Mouse (Mus musculus) forebrain, embryonic 16.5 days (tissue): ENCODE measurements around the gene Gm20388. TPM values are rescaled to one million over a fixed set of nuclear protein-coding genes. Genes with fewer than 3 reads are reported as not detected.

Source experiments
- ATAC-seq: fragments of 200-750 bp; cut with Nextera tagmentation; 2 replicates; pipeline ENCODE4 v1.8.0; 2017; ENCODE audit warnings: mild to moderate bottlenecking, moderate library complexity
- H3K27ac ChIP-seq: fragments of 300-500 bp; sonication (generic); 2 replicates; pipeline ENCODE4 v1.5.1; 2014; ENCODE audit warnings: low read length, control low read depth
- H3K27me3 ChIP-seq: fragments of 300-500 bp; sonication (generic); replicated peaks from 2 replicates; pipeline ENCODE4 v1.6.1; 2014; ENCODE audit warnings: low read length; ENCODE audit not compliant: control insufficient read depth, insufficient read depth
- H3K36me3 ChIP-seq: fragments of 300-500 bp; sonication (generic); 2 replicates; pipeline ENCODE4 v1.6.1; 2014; ENCODE audit not compliant: control insufficient read depth, insufficient read depth
- H3K4me1 ChIP-seq: fragments of 300-500 bp; sonication (generic); replicated peaks from 2 replicates; pipeline ENCODE4 v1.6.1; 2014; ENCODE audit warnings: low read length; ENCODE audit not compliant: control insufficient read depth, insufficient read depth
- H3K4me2 ChIP-seq: fragments of 300-500 bp; sonication (generic); 2 replicates; pipeline ENCODE4 v1.6.1; 2014; ENCODE audit warnings: mild to moderate bottlenecking, low read length, control low read depth
- H3K4me3 ChIP-seq: fragments of 300-500 bp; sonication (generic); replicated peaks from 2 replicates; pipeline ENCODE4 v1.5.1; 2014; ENCODE audit warnings: mild to moderate bottlenecking, low read length, control low read depth
- H3K9ac ChIP-seq: fragments of 300-500 bp; sonication (generic); replicated peaks from 2 replicates; pipeline ENCODE4 v1.6.1; 2014; ENCODE audit warnings: low read depth, low read length, control low read depth
- H3K9me3 ChIP-seq: fragments of 300-500 bp; sonication (generic); 2 replicates; pipeline ENCODE4 v1.6.1; 2016; ENCODE audit warnings: low read length; ENCODE audit not compliant: control insufficient read depth
- WGBS: fragments of 180-500 bp; shearing (Covaris S2); extraction: QIAGEN DNeasy Blood & Tissue Kit; methylation state at CpG from one replicate; pipeline ENCODE4 v1.1.7; 2014; 5-methylcytosine and 5-hydroxymethylcytosine counted together
- polyA plus RNA-seq: library from polyadenylated mRNA; unstranded; fragments of >200 nt; fragmentation: Nextera tagmentation; extraction: Ambion mirVana; gene quantifications from 2 replicates; pipeline ENCODE4 v1.2.1, GENCODE M21; 2015

Gm20388 gene
- polyA plus RNA-seq, 1 experiment from 2014 or later, result 4.7 TPM

- peaks cover 11% of the 10 kb centered on the region for H3K4me1 ChIP-seq
- peaks cover 8% of the 10 kb centered on the region; the same call in 1 of the 2 replicates for H3K36me3 ChIP-seq
- H3K4me3 ChIP-seq, result no peak overlapping the region
- no peaks in the 10 kb centered on the region for H3K9me3 ChIP-seq
- no peak overlapping the region for H3K9ac ChIP-seq
- H3K27ac ChIP-seq, result no peak overlapping the region
- no peak for ATAC-seq
- no peaks in the 10 kb centered on the region for H3K27me3 ChIP-seq
- H3K4me2 ChIP-seq, result no peak overlapping the region
- WGBS, result 91% methylated on average over 6 of the region's 6 CpGs
These were observed 2524.7 kb downstream of the Gm20388 start for GRCm38 (mm10) chr8:122435375-122435774.

- Histone ChIP-seq H3K36me3 (peaks cover 8% of the 10 kb centered on the region; the same call in 1 of the 2 replicates), H3K27me3 (no peaks in the 10 kb centered on the region)
These were observed 2525.5 kb downstream of the Gm20388 start for GRCm38 (mm10) chr8:122436146-122436545.

GRCm38 (mm10) chr8:122436586-122437125 is 2526.0 kb downstream of the Gm20388 start:
- ATAC-seq, result no peak
- WGBS, result 95% methylated on average over 20 of the region's 20 CpGs
- no peaks in the 10 kb centered on the region for H3K9me3 ChIP-seq
- H3K4me3 ChIP-seq, result no peak overlapping the region
- H3K36me3 ChIP-seq, result peaks cover 8% of the 10 kb centered on the region; the same call in 1 of the 2 replicates
- no peak overlapping the region for H3K4me2 ChIP-seq
- no peaks in the 10 kb centered on the region for H3K27me3 ChIP-seq
- no peak overlapping the region for H3K9ac ChIP-seq
- no peak overlapping the region for H3K27ac ChIP-seq
- peaks cover 11% of the 10 kb centered on the region for H3K4me1 ChIP-seq

More at GRCm38 (mm10) chr8:122436146-122436545, 2525.5 kb downstream of the Gm20388 start:
- Histone ChIP-seq H3K27ac (no peak overlapping the region), H3K9ac (no peak overlapping the region), H3K4me3 (no peak overlapping the region), H3K4me2 (no peak overlapping the region), H3K9me3 (no peaks in the 10 kb centered on the region), H3K4me1 (peaks cover 11% of the 10 kb centered on the region)
- 94% methylated on average over 9 of the region's 9 CpGs for WGBS
- no peak for ATAC-seq

GRCm38 (mm10) chr8:122437708-122438331 is 2527.2 kb downstream of the Gm20388 start:
- Histone ChIP-seq H3K9ac (no peak overlapping the region), H3K4me3 (no peak overlapping the region), H3K36me3 (peaks cover 8% of the 10 kb centered on the region; the same call in 1 of the 2 replicates), H3K27me3 (no peaks in the 10 kb centered on the region), H3K4me2 (no peak overlapping the region), H3K27ac (no peak overlapping the region), H3K4me1 (peaks cover 8% of the 10 kb centered on the region), H3K9me3 (no peaks in the 10 kb centered on the region)
- WGBS, result 92% methylated on average over 13 of the region's 13 CpGs
- ATAC-seq, result no peak

- Histone ChIP-seq H3K4me2 (no peak overlapping the region), H3K27ac (no peak overlapping the region), H3K9ac (no peak overlapping the region), H3K27me3 (no peaks in the 10 kb centered on the region), H3K36me3 (peaks cover 8% of the 10 kb centered on the region; the same call in 1 of the 2 replicates), H3K9me3 (no peaks in the 10 kb centered on the region), H3K4me3 (no peak overlapping the region), H3K4me1 (peaks cover 7% of the 10 kb centered on the region)
- 92% methylated on average over 16 of the region's 16 CpGs for WGBS
- ATAC-seq, result no peak
These were observed 2528.7 kb downstream of the Gm20388 start for GRCm38 (mm10) chr8:122439336-122439735.

GRCm38 (mm10) chr8:122441326-122441725 is 2530.7 kb downstream of the Gm20388 start:
- Histone ChIP-seq H3K4me1 (peaks cover 24% of the 10 kb centered on the region), H3K9ac (no peak overlapping the region), H3K9me3 (no peaks in the 10 kb centered on the region), H3K4me3 (no peak overlapping the region), H3K36me3 (peaks cover 3% of the 10 kb centered on the region; the same call in 1 of the 2 replicates), H3K4me2 (no peak overlapping the region), H3K27ac (no peak overlapping the region), H3K27me3 (no peaks in the 10 kb centered on the region)
- ATAC-seq, result no peak
- 100% methylated on average over 1 of the region's 1 CpGs for WGBS

- 15% methylated on average over 7 of the region's 7 CpGs for WGBS
- peak overlapping the region; percentile 77 for H3K4me3 ChIP-seq
- peaks cover 24% of the 10 kb centered on the region for H3K4me1 ChIP-seq
- no peaks in the 10 kb centered on the region for H3K27me3 ChIP-seq
- H3K27ac ChIP-seq, result peak overlapping the region; percentile 66; the same call in 1 of the 2 replicates
- H3K9ac ChIP-seq, result peak overlapping the region; percentile 81
- peak overlapping the region; percentile 94 for H3K4me2 ChIP-seq
- ATAC-seq, result no peak
- H3K9me3 ChIP-seq, result no peaks in the 10 kb centered on the region
- no peaks in the 10 kb centered on the region for H3K36me3 ChIP-seq
These were observed 2531.7 kb downstream of the Gm20388 start for GRCm38 (mm10) chr8:122442356-122442755.

GRCm38 (mm10) chr8:122442781-122443180 is 2532.1 kb downstream of the Gm20388 start:
- Histone ChIP-seq H3K4me1 (peaks cover 24% of the 10 kb centered on the region), H3K9me3 (no peaks in the 10 kb centered on the region), H3K4me3 (peak overlapping the region; percentile 77), H3K36me3 (no peaks in the 10 kb centered on the region), H3K27me3 (no peaks in the 10 kb centered on the region), H3K4me2 (peak overlapping the region; percentile 94), H3K27ac (peak overlapping the region; percentile 66), H3K9ac (peak overlapping the region; percentile 81)
- WGBS, result 1% methylated on average over 12 of the region's 12 CpGs
- ATAC-seq, result peak; percentile 0

GRCm38 (mm10) chr8:122443262-122444006 is 2532.8 kb downstream of the Gm20388 start, which contains the start of gene Mvd:
TSS of gene Mvd (minus strand) at chr8:122443422.
- Histone ChIP-seq H3K4me2 (peak within 1 kb of the TSS; percentile 94), H3K27ac (peak within 1 kb of the TSS; percentile 98), H3K4me3 (peak within 1 kb of the TSS; percentile 77), H3K9me3 (no peaks in the 10 kb centered on the region), H3K36me3 (no peaks in the 10 kb centered on the region), H3K9ac (peak within 1 kb of the TSS; percentile 89), H3K27me3 (no peaks in the 10 kb centered on the region), H3K4me1 (peaks cover 24% of the 10 kb centered on the region)
- under 1% methylated on average over 47 of the region's 47 CpGs for WGBS
- ATAC-seq, result peak; percentile 99
